Mouse (Mus musculus) bone marrow macrophage, adult 2 months (primary cell): ENCODE measurements around the gene Gsc.

ENCODE experiments used
- CTCF ChIP-seq: IDR thresholded peaks from 2 replicates; pipeline ENCODE4 v1.5.1; 2012; ENCODE audit warnings: low read depth, mild to moderate bottlenecking, low read length, moderate library complexity
- POLR2A ChIP-seq: IDR thresholded peaks from 2 replicates; pipeline ENCODE4 v1.6.1; 2012; ENCODE audit warnings: mild to moderate bottlenecking, low read depth, low read length, borderline replicate concordance

GRCm38 (mm10) chr12:104474881-104475740 lies 2.0 kb upstream of the Gsc start:
- TF ChIP-seq CTCF (no peak), POLR2A (no peak)
